Comparison of ENCODE assay signal across 18 mouse cellular contexts in genomic region chr7:12940599-12940998, GRCm38 (mm10). TPM values are rescaled to one million over a fixed set of nuclear protein-coding genes. Genes with fewer than 3 reads are reported as not detected.
A peak's percentile ranks its signal among the peaks of the same experiment; 100 is the strongest.
DNase-seq lines count a peak whose midpoint lies in the region; TF ChIP-seq lines count a peak whose summit lies in the region.
"Had no signal": no experiment of that assay in that cellular context is flagged by ENCODE, and none has a peak within 500 bp of the region (broad histone marks: within the 10 kb centered on the region; RNA-seq: fewer than 3 reads in every experiment).

No protein-coding gene starts in this region.

- in situ Hi-C loops in CH12.LX (cut with MboI; ENCODE audit: low pct_ligation_motif_present, low pct_unique_long_range_greater_than_20kb, low sequenced_read_pairs) = no loop called here

- dilution Hi-C loops in CH12.LX (cut with MboI; ENCODE audit: extremely low pct_ligation_motif_present, extremely low pct_unique_long_range_greater_than_20kb, low sequenced_read_pairs) = no loop called here

- peak; percentile 10; the same call in 1 of the 2 replicates for TF ChIP-seq EP300 in CH12.LX (IDR thresholded peaks at IDR 0.05; ENCODE audit: low read length)

- H3K4me1 ChIP-seq in CH12.LX (ENCODE audit: control insufficient read depth in 1 of 2, insufficient read depth in 2 of 2) = peaks cover 3 to 14% of the 10 kb centered on the region in 2 experiments

- no peak overlapping the region for H3K9ac ChIP-seq in CH12.LX (ENCODE audit: insufficient read depth, low read depth)

- no peak for TF ChIP-seq POLR2A in CH12.LX (IDR thresholded peaks at IDR 0.05; ENCODE audit: low read depth, low read length)

- no peaks in the 10 kb centered on the region for H3K9me3 ChIP-seq in CH12.LX (replicated peaks; ENCODE audit: low read length)
- H3K9me3 ChIP-seq: G1E had no signal

- no peak overlapping the region for H3K27ac ChIP-seq in CH12.LX (ENCODE audit: insufficient read depth, low read depth)

- no peak overlapping the region for H3K4me2 ChIP-seq in CH12.LX (ENCODE audit: insufficient read depth, low read depth, poor library complexity, severe bottlenecking)

- no peaks in the 10 kb centered on the region for H3K79me2 ChIP-seq in CH12.LX (replicated peaks; ENCODE audit: control insufficient read depth, extremely low read depth, insufficient read depth, poor library complexity, severe bottlenecking)

- no peaks in the 10 kb centered on the region for H3K36me3 ChIP-seq in CH12.LX (replicated peaks in 1 of 2; ENCODE audit: control insufficient read depth in 1 of 2, insufficient read depth in 1 of 2, low read length in 1 of 2)
- H3K36me3 ChIP-seq: G1E had no signal

- H3K4me3 ChIP-seq in CH12.LX (replicated peaks in 1 of 3; ENCODE audit: low read depth in 2 of 3, low read length in 2 of 3, poor library complexity in 1 of 3) = no peak overlapping the region

- DNase-seq in CH12.LX (ENCODE audit: extremely low read depth) = peak; percentile 76
- no peak for DNase-seq in kidney, postnatal 36 days
- DNase-seq: adrenal gland, adult 2 months; adrenal gland, adult 8-10 months; adrenal gland, postnatal 10 days; adrenal gland, postnatal 14 days; adrenal gland, postnatal 25 days; adrenal gland, postnatal 36 days; B cell, adult 2 months; cerebellum, adult 11 months; cerebellum, adult 11-12 months; cerebellum, adult 18-20 months; cerebellum, adult 2 months; cerebellum, adult 8-10 months had no signal

- H3K27me3 ChIP-seq in CH12.LX (replicated peaks) = no peaks in the 10 kb centered on the region
- H3K27me3 ChIP-seq: Patski had no signal

- no peak for TF ChIP-seq RAD21 in CH12.LX (IDR thresholded peaks at IDR 0.05; ENCODE audit: low read depth, low read length)

- no peak for TF ChIP-seq CTCF in CH12.LX (conservative IDR thresholded peaks at IDR 0.05 in 1 of 2, IDR thresholded peaks at IDR 0.05 in 1 of 2; ENCODE audit: low read depth in 2 of 2, low read length in 2 of 2)

TF ChIP-seq in CH12.LX, 34 proteins besides CTCF, POLR2A, EP300 and RAD21:
- TF ChIP-seq MEF2A (IDR thresholded peaks at IDR 0.05; ENCODE audit: borderline replicate concordance, low read depth, low read length) (peak; percentile 76), ETS1 (conservative IDR thresholded peaks at IDR 0.05; ENCODE audit: low read depth, low read length) (peak; percentile 62), USF2 (conservative IDR thresholded peaks at IDR 0.05; ENCODE audit: low read depth, low read length) (no peak), CHD2 (IDR thresholded peaks at IDR 0.05; ENCODE audit: low read length) (peak; percentile 51; the same call in 1 of the 2 replicates), MYC (IDR thresholded peaks at IDR 0.05; ENCODE audit: low read depth, low read length) (no peak)
TF ChIP-seq in CH12.LX: peak in this region for 3.

RNA-seq across cellular contexts. Expression of gene Rnf225, which starts 13.4 kb away (rescaled TPM):
- total RNA-seq in CH12.LX (2012; rRNA removed) (1.1 and 1.3 TPM in 2 replicates), CH12.LX (2014; rRNA removed) (0.89 and 0.90 TPM in 2 replicates)
- 3.4 and 4.0 TPM in 2 replicates for polyA plus RNA-seq in CH12.LX (2012; ENCODE audit: insufficient read length, low read depth)
- polyA plus RNA-seq: activated CD4-positive, CD25-positive, alpha-beta regulatory T cell, adult 4 months; CD4-positive, CD25-positive, alpha-beta regulatory T cell, adult 4 months had no signal

RNA-seq across cellular contexts. Expression of gene Rps5, which starts 18.5 kb away (rescaled TPM):
- 3,671 and 4,026 TPM in 2 replicates for total RNA-seq in CH12.LX (2012; rRNA removed)
- total RNA-seq in CH12.LX (2014; rRNA removed) = 3,631 and 4,293 TPM in 2 replicates
- polyA plus RNA-seq in CH12.LX (2012; ENCODE audit: insufficient read length, low read depth) = 2,088 and 2,166 TPM in 2 replicates

RNA-seq across cellular contexts. Expression of gene Zfp324, which starts 25.0 kb away (rescaled TPM):
- total RNA-seq in CH12.LX (2012; rRNA removed) (6.4 and 8.7 TPM in 2 replicates), CH12.LX (2014; rRNA removed) (6.3 and 7.3 TPM in 2 replicates)
- 3.8 and 4.2 TPM in 2 replicates for polyA plus RNA-seq in CH12.LX (2012; ENCODE audit: insufficient read length, low read depth)

RNA-seq across cellular contexts. Expression of gene Zfp446, which starts 37.0 kb away (rescaled TPM):
- total RNA-seq in CH12.LX (2012; rRNA removed) (7.5 and 7.8 TPM in 2 replicates), CH12.LX (2014; rRNA removed) (11.9 and 12.8 TPM in 2 replicates)
- 12.5 and 12.9 TPM in 2 replicates for polyA plus RNA-seq in CH12.LX (2012; ENCODE audit: insufficient read length, low read depth)

RNA-seq across cellular contexts. Expression of gene Zscan22, which starts 43.0 kb away (rescaled TPM):
- 3.2 and 4.2 TPM in 2 replicates for total RNA-seq in CH12.LX (2012; rRNA removed)
- total RNA-seq in CH12.LX (2014; rRNA removed) = 2.8 and 3.3 TPM in 2 replicates
- 7.6 and 8.9 TPM in 2 replicates for polyA plus RNA-seq in CH12.LX (2012; ENCODE audit: insufficient read length, low read depth)
